20 mouse cellular contexts compared by ENCODE assay signal in the genomic region with DNA sequence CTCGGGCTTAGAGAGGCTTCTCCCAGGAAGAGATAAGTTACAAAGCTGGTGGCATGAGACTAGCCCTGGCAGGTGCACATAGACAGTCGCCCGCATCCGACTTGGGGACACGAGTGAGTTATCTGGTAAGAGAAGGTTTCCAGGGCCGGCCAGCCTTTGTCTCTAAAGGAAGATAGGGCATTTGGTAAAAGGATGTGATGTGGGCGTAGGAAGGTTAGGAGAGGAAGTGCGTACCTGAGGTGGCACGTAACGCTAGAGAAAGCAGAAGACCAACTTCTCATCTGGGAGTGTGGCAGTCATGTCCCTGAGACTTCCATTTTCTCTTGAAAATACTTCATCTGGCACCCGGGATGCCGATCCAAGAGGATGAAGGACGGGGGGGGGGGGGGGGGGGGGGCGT.
DNase-seq lines count a peak whose midpoint lies in the region; ATAC-seq lines count a peak whose summit lies in the region.
"Had no signal": no experiment of that assay in that cellular context is flagged by ENCODE, and none has a peak within 500 bp of the region (broad histone marks: within the 10 kb centered on the region; RNA-seq: fewer than 3 reads in every experiment).

No protein-coding gene starts in this region.

- H3K9ac ChIP-seq in lung, embryonic 16.5 days (ENCODE audit: low read length): no peak overlapping the region
- H3K9ac ChIP-seq: embryonic facial prominence, embryonic 12.5 days; heart, embryonic 15.5 days; hindbrain, embryonic 14.5 days had no signal

- H3K4me2 ChIP-seq in lung, embryonic 16.5 days (ENCODE audit: low read depth, low read length): peak overlapping the region; percentile 40; the same call in 1 of the 2 replicates
- H3K4me2 ChIP-seq: embryonic facial prominence, embryonic 12.5 days; heart, embryonic 11.5 days; heart, embryonic 15.5 days; hindbrain, embryonic 14.5 days had no signal

- peaks cover 11% of the 10 kb centered on the region for H3K4me1 ChIP-seq in lung, embryonic 16.5 days (replicated peaks; ENCODE audit: control insufficient read depth, insufficient read depth, low read length)
- H3K4me1 ChIP-seq: heart, embryonic 15.5 days had no signal

- H3K27ac ChIP-seq in lung, embryonic 16.5 days (ENCODE audit: low read length): no peak overlapping the region
- H3K27ac ChIP-seq: embryonic facial prominence, embryonic 12.5 days; heart, embryonic 15.5 days; hindbrain, embryonic 14.5 days had no signal

- no peak for ATAC-seq in lung, embryonic 16.5 days (ENCODE audit: low read depth)
- peak; percentile 62; the same call in 1 of the 2 replicates for ATAC-seq in neutrophil, adult 5-6 weeks (ENCODE audit: extremely low read depth, insufficient number of reproducible peaks, low FRiP score, poor library complexity, severe bottlenecking)
- ATAC-seq: forebrain, embryonic 16.5 days had no signal

- H3K9me3 ChIP-seq in lung, embryonic 16.5 days (ENCODE audit: control insufficient read depth, low read length): no peaks in the 10 kb centered on the region
- H3K9me3 ChIP-seq: embryonic facial prominence, embryonic 12.5 days; heart, embryonic 15.5 days had no signal

- WGBS in lung, embryonic 16.5 days: 84% methylated on average over 11 of the region's 14 CpGs

- no peaks in the 10 kb centered on the region for H3K27me3 ChIP-seq in lung, embryonic 16.5 days (ENCODE audit: control insufficient read depth, insufficient read depth, low read depth, low read length)
- H3K27me3 ChIP-seq: heart, embryonic 15.5 days had no signal

- no peak for DNase-seq in lung, postnatal 25 days (ENCODE audit: low spot score)
- peak; percentile 68 for DNase-seq in induced T-regulatory cell, adult 2 months (ENCODE audit: low read depth)
- no peak for DNase-seq in urinary bladder, postnatal 14 days (ENCODE audit: low spot score)
- DNase-seq in yolk sac, embryonic 10.5 days (ENCODE audit: low spot score): no peak
- no peak for DNase-seq in lung, postnatal 10 days
- DNase-seq: adrenal gland, postnatal 14 days; cerebellum, adult 11-12 months; cerebellum, adult 9-10 months; cerebellum, postnatal 25 days; gastrocnemius, postnatal 10 days; heart, adult 18-20 months; heart, postnatal 14 days had no signal

- no peak overlapping the region for H3K4me3 ChIP-seq in lung, embryonic 16.5 days (ENCODE audit: low read length)
- H3K4me3 ChIP-seq: embryonic facial prominence, embryonic 12.5 days; heart, embryonic 15.5 days had no signal

- no peaks in the 10 kb centered on the region for H3K36me3 ChIP-seq in lung, embryonic 16.5 days (ENCODE audit: control insufficient read depth, insufficient read depth, low read length)
- H3K36me3 ChIP-seq: embryonic facial prominence, embryonic 12.5 days; G1E; heart, embryonic 15.5 days had no signal
